Mouse (Mus musculus): Measurements from ENCODE around the gene Prpf39. TPM values are rescaled to one million over a fixed set of nuclear protein-coding genes. Genes with fewer than 3 reads are reported as not detected.

Prpf39 gene
- polyA plus RNA-seq, 1 experiment from 2014 or later, result 63.4 TPM

- Histone ChIP-seq H3K4me3 (peak overlapping the region; percentile 91), H3K27me3 (no peaks in the 10 kb centered on the region), H3K4me1 (peaks cover 31% of the 10 kb centered on the region), H3K9ac (peak overlapping the region; percentile 90), H3K36me3 (peaks cover 11% of the 10 kb centered on the region), H3K4me2 (replicated peaks) (peak overlapping the region; percentile 92), H3K9me3 (replicated peaks) (no peaks in the 10 kb centered on the region), H3K27ac (peak overlapping the region; percentile 92)
- 3% methylated on average over 21 of the region's 21 CpGs for WGBS
- peak; percentile 80 for ATAC-seq (ENCODE audit: low FRiP score)
These were observed 36.9 kb downstream of the Prpf39 start for GRCm38 (mm10) chr12:65072911-65073610.

- H3K9ac ChIP-seq, result peak within 1 kb of the TSS; percentile 90
- peak within 1 kb of the TSS; percentile 91 for H3K4me3 ChIP-seq
- H3K4me1 ChIP-seq, result peaks cover 33% of the 10 kb centered on the region
- peaks cover 5% of the 10 kb centered on the region for H3K36me3 ChIP-seq
- WGBS, result under 1% methylated on average over 49 of the region's 49 CpGs
- no peaks in the 10 kb centered on the region for H3K27me3 ChIP-seq
- peak within 1 kb of the TSS; percentile 92 for H3K4me2 ChIP-seq (replicated peaks)
- H3K9me3 ChIP-seq (replicated peaks), result no peaks in the 10 kb centered on the region
- ATAC-seq (ENCODE audit: low FRiP score), result peak; percentile 99
- H3K27ac ChIP-seq, result peak within 1 kb of the TSS; percentile 92
These were observed 37.6 kb downstream of the Prpf39 start, which contains the start of gene Fkbp3 for GRCm38 (mm10) chr12:65073611-65074178. Gene Fkbp3, minus strand, starts transcription at chr12:65074007.

GRCm38 (mm10) chr12:65074651-65075050, 38.5 kb downstream of the Prpf39 start:
- Histone ChIP-seq H3K27me3 (no peaks in the 10 kb centered on the region), H3K9ac (no peak overlapping the region), H3K27ac (peak overlapping the region; percentile 92), H3K36me3 (peaks cover 1% of the 10 kb centered on the region; the same call in 1 of the 2 replicates), H3K9me3 (replicated peaks) (no peaks in the 10 kb centered on the region), H3K4me2 (replicated peaks) (peak overlapping the region; percentile 92), H3K4me1 (peaks cover 33% of the 10 kb centered on the region), H3K4me3 (peak overlapping the region; percentile 91)
- ATAC-seq (ENCODE audit: low FRiP score), result no peak
- 49% methylated on average over 7 of the region's 7 CpGs for WGBS

GRCm38 (mm10) chr12:65075085-65075732, 39.1 kb downstream of the Prpf39 start, which contains the start of gene Fancm:
Gene Fancm, plus strand, starts transcription at chr12:65075603.
- WGBS, result 2% methylated on average over 39 of the region's 39 CpGs
- H3K27me3 ChIP-seq, result no peaks in the 10 kb centered on the region
- peak within 1 kb of the TSS; percentile 92 for H3K27ac ChIP-seq
- peak within 1 kb of the TSS; percentile 92 for H3K4me2 ChIP-seq (replicated peaks)
- peak; percentile 20 for ATAC-seq (ENCODE audit: low FRiP score)
- H3K36me3 ChIP-seq, result peaks cover 5% of the 10 kb centered on the region
- H3K9ac ChIP-seq, result peak within 1 kb of the TSS; percentile 88
- peak within 1 kb of the TSS; percentile 91 for H3K4me3 ChIP-seq
- H3K4me1 ChIP-seq, result peaks cover 33% of the 10 kb centered on the region
- H3K9me3 ChIP-seq (replicated peaks), result no peaks in the 10 kb centered on the region

- no peaks in the 10 kb centered on the region for H3K9me3 ChIP-seq (replicated peaks)
- H3K27ac ChIP-seq, result peak overlapping the region; percentile 91
- H3K36me3 ChIP-seq, result peaks cover 11% of the 10 kb centered on the region
- H3K4me2 ChIP-seq (replicated peaks), result peak overlapping the region; percentile 92
- under 1% methylated on average over 41 of the region's 41 CpGs for WGBS
- peaks cover 33% of the 10 kb centered on the region for H3K4me1 ChIP-seq
- peak overlapping the region; percentile 91 for H3K4me3 ChIP-seq
- H3K27me3 ChIP-seq, result no peaks in the 10 kb centered on the region
- H3K9ac ChIP-seq, result peak overlapping the region; percentile 88
- ATAC-seq (ENCODE audit: low FRiP score), result peak; percentile 6; the same call in 1 of the 2 replicates
These were observed 39.7 kb downstream of the Prpf39 start for GRCm38 (mm10) chr12:65075733-65076310.

- Histone ChIP-seq H3K27me3 (no peaks in the 10 kb centered on the region), H3K9me3 (replicated peaks) (no peaks in the 10 kb centered on the region), H3K4me3 (peak overlapping the region; percentile 91; the same call in 1 of the 2 replicates), H3K4me1 (peaks cover 33% of the 10 kb centered on the region), H3K36me3 (peaks cover 13% of the 10 kb centered on the region), H3K4me2 (replicated peaks) (peak overlapping the region; percentile 92), H3K27ac (no peak overlapping the region), H3K9ac (0 out of 2 replicates have a peak overlapping the region, but pooled peaks have one; percentile 88)
- no peak for ATAC-seq (ENCODE audit: low FRiP score)
- WGBS, result 86% methylated on average over 9 of the region's 9 CpGs
These were observed 40.8 kb downstream of the Prpf39 start for GRCm38 (mm10) chr12:65076906-65077305.

GRCm38 (mm10) chr12:65108746-65109145, 72.6 kb downstream of the Prpf39 start:
- Histone ChIP-seq H3K4me1 (no peaks in the 10 kb centered on the region), H3K9me3 (replicated peaks) (no peaks in the 10 kb centered on the region), H3K4me3 (no peak overlapping the region), H3K4me2 (replicated peaks) (no peak overlapping the region), H3K9ac (no peak overlapping the region), H3K36me3 (peaks cover 30% of the 10 kb centered on the region), H3K27me3 (no peaks in the 10 kb centered on the region), H3K27ac (no peak overlapping the region)
- ATAC-seq (ENCODE audit: low FRiP score), result no peak
- 81% methylated on average over 1 of the region's 1 CpGs for WGBS

GRCm38 (mm10) chr12:65111503-65111902, 75.4 kb downstream of the Prpf39 start:
- Histone ChIP-seq H3K4me3 (no peak overlapping the region), H3K9ac (no peak overlapping the region), H3K36me3 (peaks cover 27% of the 10 kb centered on the region), H3K27me3 (no peaks in the 10 kb centered on the region), H3K27ac (no peak overlapping the region), H3K4me2 (replicated peaks) (no peak overlapping the region), H3K4me1 (no peaks in the 10 kb centered on the region), H3K9me3 (replicated peaks) (no peaks in the 10 kb centered on the region)
- ATAC-seq (ENCODE audit: low FRiP score), result no peak
- WGBS, result 89% methylated on average over 3 of the region's 3 CpGs

- H3K9ac ChIP-seq, result no peak overlapping the region
- H3K27me3 ChIP-seq, result no peaks in the 10 kb centered on the region
- H3K4me1 ChIP-seq, result no peaks in the 10 kb centered on the region
- no peak overlapping the region for H3K4me3 ChIP-seq
- no peak overlapping the region for H3K27ac ChIP-seq
- H3K9me3 ChIP-seq (replicated peaks), result no peaks in the 10 kb centered on the region
- 97% methylated on average over 1 of the region's 1 CpGs for WGBS
- no peak for ATAC-seq (ENCODE audit: low FRiP score)
- peaks cover 25% of the 10 kb centered on the region for H3K36me3 ChIP-seq
- H3K4me2 ChIP-seq (replicated peaks), result no peak overlapping the region
These were observed 76.7 kb downstream of the Prpf39 start for GRCm38 (mm10) chr12:65112811-65113210.

Other genes with a start within 250 kb of the Prpf39 start
- gene Gm527, start 118.4 kb upstream of the Prpf39 start, polyA plus RNA-seq (2016; fragmentation: Nextera tagmentation; extraction: Ambion mirVana), result 4.0 and 5.1 TPM in 2 replicates
- gene Klhl28, start 70.8 kb upstream of the Prpf39 start, polyA plus RNA-seq (2016; fragmentation: Nextera tagmentation; extraction: Ambion mirVana), result 22.2 and 23.1 TPM in 2 replicates
- 26.7 and 30.0 TPM in 2 replicates for gene Togaram1, start 70.5 kb upstream of the Prpf39 start, polyA plus RNA-seq (2016; fragmentation: Nextera tagmentation; extraction: Ambion mirVana)
- gene Fkbp3, start 37.7 kb downstream of the Prpf39 start, polyA plus RNA-seq (2016; fragmentation: Nextera tagmentation; extraction: Ambion mirVana), result 519 and 525 TPM in 2 replicates
- 15.1 and 17.5 TPM in 2 replicates for gene Fancm, start 39.3 kb downstream of the Prpf39 start, polyA plus RNA-seq (2016; fragmentation: Nextera tagmentation; extraction: Ambion mirVana)
- 42.0 and 42.1 TPM in 2 replicates for gene Mis18bp1, start 136.3 kb downstream of the Prpf39 start, polyA plus RNA-seq (2016; fragmentation: Nextera tagmentation; extraction: Ambion mirVana)
- not detected in 2 replicates for gene Wdr20rt, start 189.2 kb downstream of the Prpf39 start, polyA plus RNA-seq (2016; fragmentation: Nextera tagmentation; extraction: Ambion mirVana)

All from hindbrain, embryonic 12.5 days (tissue).